Mouse (Mus musculus) kidney, adult 2 months (tissue): ENCODE results near the gene Fmr1. TPM values are rescaled to one million over a fixed set of nuclear protein-coding genes. Genes with fewer than 3 reads are reported as not detected.
"Not testable (repeated sequence)": the region's sequence is repeated elsewhere in the genome, so short reads cannot be mapped to it uniquely, and the experiment has no call there.

Experiments
- DNase-seq: peaks from one replicate; pipeline ENCODE4 v3.0.0; 2021
- H3K27ac ChIP-seq: fragments of 200-500 bp; 2 replicates; pipeline ENCODE4 v1.5.1; 2012; ENCODE audit warnings: low read depth, low read length, control low read depth, inconsistent platforms; ENCODE audit not compliant: insufficient read depth
- H3K27me3 ChIP-seq: fragments of 200-500 bp; replicated peaks from 2 replicates; pipeline ENCODE4 v1.6.1; 2012; ENCODE audit warnings: mild to moderate bottlenecking, moderate library complexity, low read length, inconsistent platforms; ENCODE audit not compliant: control insufficient read depth, insufficient read depth
- H3K36me3 ChIP-seq: fragments of 200-500 bp; 2 replicates; pipeline ENCODE4 v1.6.1; 2012; ENCODE audit warnings: mild to moderate bottlenecking, moderate library complexity, low read length, inconsistent platforms; ENCODE audit not compliant: control insufficient read depth, insufficient read depth
- H3K4me1 ChIP-seq: fragments of 200-500 bp; 2 replicates; pipeline ENCODE4 v1.6.1; 2011; ENCODE audit warnings: low read length; ENCODE audit not compliant: control insufficient read depth, insufficient read depth
- H3K4me3 ChIP-seq: fragments of 200-500 bp; 2 replicates; pipeline ENCODE4 v1.5.1; 2011; ENCODE audit warnings: mild to moderate bottlenecking, low read depth, low read length, control low read depth; ENCODE audit not compliant: insufficient read depth
- CTCF ChIP-seq: fragments of 200-500 bp; conservative IDR thresholded peaks from 2 replicates; pipeline ENCODE4 v1.5.1; 2011; ENCODE audit warnings: low read depth, mild to moderate bottlenecking, control low read depth, low read length, moderate library complexity, mixed read lengths; ENCODE audit not compliant: insufficient read depth, insufficient read length
- POLR2A ChIP-seq: fragments of 200-500 bp; IDR thresholded peaks from one replicate; pipeline ENCODE4 v1.6.1; 2011; ENCODE audit warnings: low read depth, low read length, control low read depth
- WGBS: fragments of 180-500 bp; shearing (Covaris S2); methylation state at CpG from one replicate; pipeline ENCODE4 v1.1.7; 2018; 5-methylcytosine and 5-hydroxymethylcytosine counted together
- polyA plus RNA-seq: library from polyadenylated mRNA; depleted of rRNA; stranded (reverse); fragments of >200 nt; gene quantifications from 2 replicates; pipeline ENCODE4 v1.2.3, GENCODE M21; 2012; rRNA removed

The Fmr1 gene
- polyA plus RNA-seq = 6.1 and 7.0 TPM in 2 replicates

GRCm38 (mm10) chrX:68678333-68678740 lies at the start of gene Fmr1:
Gene Fmr1 (plus strand): TSS chrX:68678541.
- no peaks in the 10 kb centered on the region for H3K27me3 ChIP-seq
- H3K4me1 ChIP-seq = no peaks in the 10 kb centered on the region
- H3K4me3 ChIP-seq = peak within 1 kb of the TSS; percentile 98
- TF ChIP-seq POLR2A (peak; percentile 93), CTCF (no peak)
- WGBS = 1% methylated on average over 44 of the region's 49 CpGs
- H3K36me3 ChIP-seq = no peaks in the 10 kb centered on the region
- DNase-seq = peak; percentile 98
- H3K27ac ChIP-seq = peak within 1 kb of the TSS; percentile 45

- H3K27me3 ChIP-seq = no peaks in the 10 kb centered on the region
- WGBS = 50% methylated on average over 1 of the region's 1 CpGs
- H3K27ac ChIP-seq = no peak overlapping the region
- no peak overlapping the region for H3K4me3 ChIP-seq
- H3K36me3 ChIP-seq = no peaks in the 10 kb centered on the region
- no peak for DNase-seq
- H3K4me1 ChIP-seq = no peaks in the 10 kb centered on the region
- no peak for TF ChIP-seq POLR2A
- no peak for TF ChIP-seq CTCF
Measured at GRCm38 (mm10) chrX:68641603-68642002, 36.7 kb upstream of the Fmr1 start.

- DNase-seq = peak; percentile 2
- Histone ChIP-seq H3K27ac (no peak overlapping the region), H3K27me3 (no peaks in the 10 kb centered on the region), H3K4me1 (no peaks in the 10 kb centered on the region), H3K36me3 (no peaks in the 10 kb centered on the region), H3K4me3 (no peak overlapping the region)
- TF ChIP-seq POLR2A (no peak), CTCF (no peak)
- WGBS = 50% methylated on average over 7 of the region's 7 CpGs
Measured at GRCm38 (mm10) chrX:68645154-68645919, 33.0 kb upstream of the Fmr1 start.

GRCm38 (mm10) chrX:68677508-68677907 lies 833 bp upstream of the Fmr1 start:
- no peaks in the 10 kb centered on the region for H3K27me3 ChIP-seq
- no peak for DNase-seq
- H3K36me3 ChIP-seq = no peaks in the 10 kb centered on the region
- TF ChIP-seq CTCF = no peak
- TF ChIP-seq POLR2A = no peak
- H3K4me1 ChIP-seq = no peaks in the 10 kb centered on the region
- H3K4me3 ChIP-seq = no peak overlapping the region
- no peak overlapping the region for H3K27ac ChIP-seq
- 7% methylated on average over 1 of the region's 1 CpGs for WGBS

- Histone ChIP-seq H3K36me3 (no peaks in the 10 kb centered on the region), H3K27me3 (no peaks in the 10 kb centered on the region), H3K4me3 (peak overlapping the region; percentile 98), H3K27ac (peak overlapping the region; percentile 45), H3K4me1 (no peaks in the 10 kb centered on the region)
- TF ChIP-seq POLR2A (no peak), CTCF (no peak)
- WGBS = under 1% methylated on average over 46 of the region's 67 CpGs
- DNase-seq = peak; percentile 39
Measured at GRCm38 (mm10) chrX:68678815-68679486, 610 bp downstream of the Fmr1 start.

- no peaks in the 10 kb centered on the region for H3K4me1 ChIP-seq
- no peak overlapping the region for H3K27ac ChIP-seq
- H3K36me3 ChIP-seq = no peaks in the 10 kb centered on the region
- H3K4me3 ChIP-seq = no peak overlapping the region
- no peak for DNase-seq
- 62% methylated on average over 2 of the region's 2 CpGs for WGBS
- no peaks in the 10 kb centered on the region for H3K27me3 ChIP-seq
- no peak for TF ChIP-seq POLR2A
- TF ChIP-seq CTCF = no peak
Measured at GRCm38 (mm10) chrX:68684706-68685105, 6.4 kb downstream of the Fmr1 start.

GRCm38 (mm10) chrX:68691936-68692335 lies 13.6 kb downstream of the Fmr1 start:
- H3K27ac ChIP-seq, H3K4me3 ChIP-seq, H3K4me1 ChIP-seq, H3K36me3 ChIP-seq, DNase-seq, H3K27me3 ChIP-seq: not testable (repeated sequence)
- WGBS = 86% methylated on average over 8 of the region's 8 CpGs
